ENCODE assay signal across 22 mouse cellular contexts in genomic region chr6:54061375-54061774, GRCm38 (mm10). TPM values are rescaled to one million over a fixed set of nuclear protein-coding genes. Genes with fewer than 3 reads are reported as not detected.
DNase-seq lines count a peak whose midpoint lies in the region; ATAC-seq and TF ChIP-seq lines count a peak whose summit lies in the region.
"Had no signal": no experiment of that assay in that cellular context is flagged by ENCODE, and none has a peak within 500 bp of the region (broad histone marks: within the 10 kb centered on the region; RNA-seq: fewer than 3 reads in every experiment).

No protein-coding gene starts in this region.

- H3K27ac ChIP-seq in heart, adult 2 months, result no peak overlapping the region
- no peak overlapping the region for H3K27ac ChIP-seq in kidney, embryonic 14.5 days (ENCODE audit: low read depth, low read length)
- H3K27ac ChIP-seq in midbrain, embryonic 13.5 days, result peak overlapping the region; percentile 35
- H3K27ac ChIP-seq in midbrain, embryonic 16.5 days (ENCODE audit: low read length), result no peak overlapping the region
- H3K27ac ChIP-seq: hindbrain, embryonic 15.5 days; midbrain, embryonic 15.5 days; neural tube, embryonic 13.5 days had no signal

- H3K79me2 ChIP-seq in heart, adult 2 months (replicated peaks; ENCODE audit: control insufficient read depth, insufficient read depth, low read length), result no peaks in the 10 kb centered on the region

- no peak overlapping the region for H3K9ac ChIP-seq in heart, adult 2 months (ENCODE audit: low read depth, low read length)
- H3K9ac ChIP-seq in kidney, embryonic 14.5 days (ENCODE audit: low read depth, low read length), result no peak overlapping the region
- no peak overlapping the region for H3K9ac ChIP-seq in midbrain, embryonic 13.5 days (replicated peaks)
- H3K9ac ChIP-seq in midbrain, embryonic 16.5 days (ENCODE audit: low read depth, low read length), result no peak overlapping the region
- H3K9ac ChIP-seq: hindbrain, embryonic 15.5 days; midbrain, embryonic 15.5 days; neural tube, embryonic 13.5 days had no signal

- intact Hi-C loops in heart, adult 2 months (cut with DNase I), result no loop called here

- TF ChIP-seq POLR2A in heart, adult 2 months (IDR thresholded peaks at IDR 0.05; ENCODE audit: insufficient read depth, low read depth, low read length), result no peak

- H3K4me3 ChIP-seq in heart, adult 2 months, result no peak overlapping the region
- H3K4me3 ChIP-seq in kidney, embryonic 14.5 days (ENCODE audit: low read length), result no peak overlapping the region
- no peak overlapping the region for H3K4me3 ChIP-seq in midbrain, embryonic 13.5 days (replicated peaks)
- no peak overlapping the region for H3K4me3 ChIP-seq in midbrain, embryonic 16.5 days (ENCODE audit: low read depth, low read length)
- H3K4me3 ChIP-seq: hindbrain, embryonic 15.5 days; midbrain, embryonic 15.5 days; myocyte; neural tube, embryonic 13.5 days had no signal

- peak; percentile 58 for DNase-seq in heart, adult 11 months
- DNase-seq in heart, adult 2 months, result no peak
- DNase-seq in kidney, adult 8-10 months, result no peak
- DNase-seq in spleen, adult 18-20 months, result no peak
- DNase-seq: adrenal gland, adult 2 months; cerebellum, adult 11-12 months; cerebellum, postnatal 14 days; gastrocnemius, postnatal 36 days; heart, postnatal 10 days; kidney, postnatal 10 days; lung, postnatal 14 days; right cerebral cortex, adult 18-20 months; right cerebral cortex, postnatal 4 days had no signal

- no peak for TF ChIP-seq CTCF in heart, adult 2 months (IDR thresholded peaks at IDR 0.05)

- H3K4me1 ChIP-seq in heart, adult 2 months (ENCODE audit: control insufficient read depth, insufficient read depth, low read length), result peaks cover 11% of the 10 kb centered on the region
- H3K4me1 ChIP-seq in kidney, embryonic 14.5 days (ENCODE audit: control insufficient read depth, insufficient read depth, low read length), result peaks cover 20% of the 10 kb centered on the region; the same call in 1 of the 2 replicates
- peaks cover 21% of the 10 kb centered on the region for H3K4me1 ChIP-seq in midbrain, embryonic 13.5 days (replicated peaks)
- H3K4me1 ChIP-seq in midbrain, embryonic 16.5 days (ENCODE audit: control insufficient read depth, insufficient read depth, low read length), result peaks cover 15% of the 10 kb centered on the region

- no peaks in the 10 kb centered on the region for H3K27me3 ChIP-seq in heart, adult 2 months (ENCODE audit: control insufficient read depth, insufficient read depth, low read length)
- no peaks in the 10 kb centered on the region for H3K27me3 ChIP-seq in kidney, embryonic 14.5 days (ENCODE audit: control insufficient read depth, insufficient read depth, low read length)
- H3K27me3 ChIP-seq in midbrain, embryonic 13.5 days, result no peaks in the 10 kb centered on the region
- H3K27me3 ChIP-seq in midbrain, embryonic 16.5 days (ENCODE audit: control insufficient read depth, insufficient read depth, low read depth, low read length), result no peaks in the 10 kb centered on the region; the same call in 1 of the 2 replicates
- H3K27me3 ChIP-seq: hindbrain, embryonic 15.5 days; midbrain, embryonic 15.5 days; neural tube, embryonic 13.5 days had no signal

- peak overlapping the region; percentile 8; the same call in 1 of the 2 replicates for H3K4me2 ChIP-seq in kidney, embryonic 14.5 days (replicated peaks; ENCODE audit: low read depth, low read length)
- H3K4me2 ChIP-seq in midbrain, embryonic 13.5 days (replicated peaks), result no peak overlapping the region
- no peak overlapping the region for H3K4me2 ChIP-seq in midbrain, embryonic 16.5 days (ENCODE audit: low read length)
- H3K4me2 ChIP-seq: hindbrain, embryonic 15.5 days; midbrain, embryonic 15.5 days; neural tube, embryonic 13.5 days had no signal

- TF ChIP-seq EP300 in heart, adult 2 months (IDR thresholded peaks at IDR 0.05; ENCODE audit: insufficient read depth, low read depth, low read length), result no peak

- WGBS in heart, adult 2 months, result 30% methylated on average over 9 of the region's 9 CpGs
- 29% methylated on average over 9 of the region's 9 CpGs for WGBS in kidney, embryonic 14.5 days
- 49% methylated on average over 9 of the region's 9 CpGs for WGBS in midbrain, embryonic 13.5 days
- 30% methylated on average over 9 of the region's 9 CpGs for whole genome bisulfite sequencing in midbrain, embryonic 16.5 days

- peaks cover 2% of the 10 kb centered on the region; the same call in 1 of the 2 replicates for H3K36me3 ChIP-seq in heart, adult 2 months (ENCODE audit: control insufficient read depth, insufficient read depth, low read length)
- H3K36me3 ChIP-seq in kidney, embryonic 14.5 days (ENCODE audit: control insufficient read depth, insufficient read depth, low read length), result no peaks in the 10 kb centered on the region
- H3K36me3 ChIP-seq in midbrain, embryonic 13.5 days, result no peaks in the 10 kb centered on the region
- H3K36me3 ChIP-seq in midbrain, embryonic 16.5 days (ENCODE audit: control insufficient read depth, insufficient read depth, low read length), result no peaks in the 10 kb centered on the region
- H3K36me3 ChIP-seq: hindbrain, embryonic 15.5 days; midbrain, embryonic 15.5 days; neural tube, embryonic 13.5 days had no signal

- no peaks in the 10 kb centered on the region for H3K9me3 ChIP-seq in kidney, embryonic 14.5 days (ENCODE audit: control insufficient read depth, low read length)
- no peaks in the 10 kb centered on the region for H3K9me3 ChIP-seq in midbrain, embryonic 13.5 days
- no peaks in the 10 kb centered on the region for H3K9me3 ChIP-seq in midbrain, embryonic 16.5 days (replicated peaks; ENCODE audit: control insufficient read depth, low read length, poor library complexity, severe bottlenecking)
- H3K9me3 ChIP-seq: hindbrain, embryonic 15.5 days; midbrain, embryonic 15.5 days; neural tube, embryonic 13.5 days had no signal

- no peak for ATAC-seq in kidney, embryonic 14.5 days (ENCODE audit: low FRiP score, low TSS enrichment)
- ATAC-seq in midbrain, embryonic 13.5 days, result no peak
- ATAC-seq in midbrain, embryonic 16.5 days, result no peak
- ATAC-seq: intestine, embryonic 16.5 days; midbrain, embryonic 15.5 days had no signal

RNA-seq across cellular contexts. Expression of gene Chn2, which starts 22.0 kb away (rescaled TPM):
- 1 to 10 TPM; 2.0 to 2.3 TPM for total RNA-seq in heart, adult 2 months (2021)
- polyA plus RNA-seq in heart, adult 2 months (2012; rRNA removed), result 2.3 and 3.4 TPM in 2 replicates
- 13.3 and 17.3 TPM in 2 replicates for polyA plus RNA-seq in kidney, embryonic 14.5 days (2014; fragmentation: Nextera tagmentation; extraction: Ambion mirVana)
- polyA plus RNA-seq in midbrain, embryonic 13.5 days (2015; fragmentation: Nextera tagmentation; extraction: Ambion mirVana), result 28.8 and 29.1 TPM in 2 replicates
- polyA plus RNA-seq in midbrain, embryonic 16.5 days (2015; fragmentation: Nextera tagmentation; extraction: Ambion mirVana), result 29.2 and 32.4 TPM in 2 replicates
- total RNA-seq: MEL had no signal
